Mouse (Mus musculus) cerebellum, adult 2 months (tissue): ENCODE data around the gene Hspa12a.

Source experiments
- CTCF ChIP-seq: fragments of 200-500 bp; IDR thresholded peaks from 2 replicates; pipeline ENCODE4 v1.5.1; 2011; ENCODE audit warnings: low read depth, mild to moderate bottlenecking, control low read depth, low read length, moderate library complexity, borderline replicate concordance; ENCODE audit not compliant: insufficient read depth
- POLR2A ChIP-seq: fragments of 200-500 bp; IDR thresholded peaks from 2 replicates; pipeline ENCODE4 v1.6.1; 2011; ENCODE audit warnings: low read length, control low read depth, borderline replicate concordance; ENCODE audit not compliant: insufficient read depth

DNA sequence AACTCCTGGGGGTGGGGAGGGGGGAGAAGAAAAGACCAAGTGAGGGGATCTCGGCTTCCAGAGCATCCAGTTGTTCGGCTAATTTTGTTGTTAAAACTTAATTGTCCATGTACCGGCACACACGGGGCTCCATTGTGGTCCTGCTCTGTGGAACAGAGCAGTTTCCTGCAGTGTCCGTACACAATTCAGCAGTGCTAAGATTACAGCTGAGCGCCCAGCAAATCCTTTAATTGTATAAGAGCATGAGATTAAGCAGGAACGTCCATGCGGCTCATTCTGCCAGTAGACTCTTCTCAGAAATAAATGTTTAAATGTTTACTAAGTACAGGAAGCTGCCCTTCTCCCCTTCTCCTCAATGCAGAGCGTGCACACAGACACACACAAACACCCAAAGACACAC lies 38.1 kb upstream of the Hspa12a start:
- TF ChIP-seq CTCF (no peak), POLR2A (no peak)
